Mouse (Mus musculus): ENCODE data around the gene Pip4k2b.

GRCm38 (mm10) chr11:97758125-97758524 lies 13.6 kb upstream of the Pip4k2b start:
- TF ChIP-seq CTCF (IDR thresholded peaks at IDR 0.05; ENCODE audit: borderline replicate concordance, extremely low read depth, insufficient read depth, insufficient read length) (no peak), POLR2A (IDR thresholded peaks at IDR 0.05; ENCODE audit: borderline replicate concordance, extremely low read depth, insufficient read depth, insufficient read length, poor library complexity, severe bottlenecking) (no peak)
